Mouse (Mus musculus) heart, embryonic 14.5 days (tissue): Measurements from ENCODE around the gene Apba3. TPM values are rescaled to one million over a fixed set of nuclear protein-coding genes. Genes with fewer than 3 reads are reported as not detected.
A peak's percentile ranks its signal among the peaks of the same experiment; 100 is the strongest.

Experiments
- ATAC-seq: fragments of 200-750 bp; cut with Nextera tagmentation; 2 replicates; pipeline ENCODE4 v1.8.0; 2017; ENCODE audit warnings: low read depth, moderate TSS enrichment; ENCODE audit not compliant: insufficient number of reproducible peaks, insufficient read depth, low FRiP score
- H3K27ac ChIP-seq, 2 experiments: fragments of 200-500 bp in 1 of 2; fragments of 300-500 bp in 1 of 2; sonication (generic) in 1 of 2; replicated peaks in 1 of 2; 2 replicates each; pipeline ENCODE4 v1.5.1; 2012 to 2014; ENCODE audit warnings: low read depth in 2 of 2, low read length in 2 of 2, control low read depth in 1 of 2, mild to moderate bottlenecking in 1 of 2, mixed read lengths in 1 of 2; ENCODE audit not compliant: control insufficient read depth in 1 of 2, insufficient read depth in 1 of 2
- H3K27me3 ChIP-seq: fragments of 300-500 bp; sonication (generic); 2 replicates; pipeline ENCODE4 v1.6.1; 2014; ENCODE audit warnings: mild to moderate bottlenecking, low read length, control low read depth; ENCODE audit not compliant: control insufficient read depth, insufficient read depth
- H3K36me3 ChIP-seq: fragments of 300-500 bp; sonication (generic); 2 replicates; pipeline ENCODE4 v1.6.1; 2014; ENCODE audit warnings: mild to moderate bottlenecking, control low read depth, low read length, mixed read lengths; ENCODE audit not compliant: control insufficient read depth, insufficient read depth
- H3K4me1 ChIP-seq, 2 experiments: fragments of 200-500 bp in 1 of 2; fragments of 300-500 bp in 1 of 2; sonication (generic) in 1 of 2; 2 replicates each; pipeline ENCODE4 v1.6.1; 2012 to 2014; ENCODE audit warnings: low read length in 2 of 2, control low read depth in 1 of 2, mixed read lengths in 1 of 2; ENCODE audit not compliant: control insufficient read depth in 2 of 2, insufficient read depth in 2 of 2
- H3K4me2 ChIP-seq: fragments of 300-500 bp; sonication (generic); 2 replicates; pipeline ENCODE4 v1.6.1; 2014; ENCODE audit warnings: mild to moderate bottlenecking, low read length
- H3K4me3 ChIP-seq, 2 experiments: fragments of 200-500 bp in 1 of 2; fragments of 300-500 bp in 1 of 2; sonication (generic) in 1 of 2; 2 replicates each; pipeline ENCODE4 v1.5.1; 2012 to 2014; ENCODE audit warnings: low read length in 2 of 2, mild to moderate bottlenecking in 2 of 2, control low read depth in 1 of 2, low read depth in 1 of 2, moderate library complexity in 1 of 2; ENCODE audit not compliant: control insufficient read depth in 1 of 2, insufficient read depth in 1 of 2
- H3K9ac ChIP-seq: fragments of 300-500 bp; sonication (generic); 2 replicates; pipeline ENCODE4 v1.6.1; 2014; ENCODE audit warnings: mild to moderate bottlenecking, low read length
- H3K9me3 ChIP-seq: fragments of 300-500 bp; sonication (generic); 2 replicates; pipeline ENCODE4 v1.6.1; 2016; ENCODE audit warnings: low read length, control low read depth; ENCODE audit not compliant: control insufficient read depth
- WGBS: fragments of 180-500 bp; shearing (Covaris S2); extraction: QIAGEN DNeasy Blood & Tissue Kit; methylation state at CpG from one replicate; pipeline ENCODE4 v1.1.7; 2014; 5-methylcytosine and 5-hydroxymethylcytosine counted together
- polyA plus RNA-seq: library from polyadenylated mRNA; unstranded; fragments of >200 nt; fragmentation: Nextera tagmentation; extraction: Ambion mirVana; gene quantifications from 2 replicates; pipeline ENCODE4 v1.2.1, GENCODE M21; 2014

Gene Apba3
- polyA plus RNA-seq, 1 experiment from 2014 or later, result 38.8 TPM

DNA sequence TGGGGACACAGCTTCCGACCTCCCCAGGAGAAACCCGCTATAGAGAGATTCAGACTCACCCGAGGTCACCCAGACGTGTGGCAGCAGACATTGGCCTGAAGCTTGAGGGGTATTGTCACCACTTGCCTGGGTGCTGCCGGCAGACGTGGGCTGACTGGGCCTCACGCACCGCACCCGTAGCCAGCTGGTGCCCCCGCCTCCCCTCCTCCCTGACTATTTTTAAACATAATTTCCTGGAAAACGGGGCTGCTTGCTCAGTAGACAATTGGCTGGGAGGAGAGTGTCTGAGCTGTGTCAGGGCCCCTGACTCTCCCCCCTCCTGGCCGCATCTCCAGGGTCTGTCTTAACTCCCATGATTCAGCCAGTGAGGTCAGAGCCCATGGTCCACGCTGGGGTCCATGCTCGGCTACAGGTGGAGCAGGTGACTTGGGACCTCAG lies 36.0 kb downstream of the Apba3 start:
- Histone ChIP-seq H3K27me3 (no peaks in the 10 kb centered on the region), H3K9ac (peak overlapping the region; percentile 55), H3K36me3 (peaks cover 23% of the 10 kb centered on the region), H3K4me1 (peaks cover 42 to 63% of the 10 kb centered on the region in 2 experiments), H3K27ac (peak overlapping the region; percentile 8 to 74), H3K9me3 (no peaks in the 10 kb centered on the region), H3K4me3 (no peak overlapping the region), H3K4me2 (peak overlapping the region; percentile 48)
- 7% methylated on average over 14 of the region's 14 CpGs for WGBS
- 0 out of 2 replicates have a peak, but pooled peaks have one; percentile 19 for ATAC-seq

DNA sequence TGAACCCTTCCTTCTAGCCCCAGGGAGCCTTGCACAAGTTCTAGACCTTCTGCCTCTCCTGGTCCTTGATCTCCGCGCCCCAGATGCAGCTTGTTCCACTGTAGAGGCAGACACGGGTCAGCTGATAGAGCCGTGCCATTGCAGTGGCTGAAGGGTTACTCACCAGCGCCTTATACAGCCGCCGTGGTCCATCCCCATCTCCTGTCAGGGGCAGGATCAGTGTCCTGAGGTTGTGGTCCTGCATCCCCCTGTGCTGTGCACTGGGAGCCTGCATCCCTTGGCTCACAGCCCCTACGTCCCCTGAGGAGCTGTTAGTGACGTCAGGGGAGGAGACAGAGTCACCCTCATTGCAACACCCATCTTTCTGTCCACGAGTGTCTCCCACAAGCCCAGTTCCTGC lies 36.5 kb downstream of the Apba3 start:
- WGBS, result 49% methylated on average over 10 of the region's 10 CpGs
- H3K27ac ChIP-seq, result peak overlapping the region; percentile 3 to 74; a peak in 3 of 4 replicates
- H3K4me3 ChIP-seq, result no peak overlapping the region
- H3K9ac ChIP-seq, result peak overlapping the region; percentile 55
- H3K36me3 ChIP-seq, result peaks cover 28% of the 10 kb centered on the region
- peaks cover 37 to 59% of the 10 kb centered on the region in 2 experiments for H3K4me1 ChIP-seq
- H3K4me2 ChIP-seq, result peak overlapping the region; percentile 48
- H3K9me3 ChIP-seq, result no peaks in the 10 kb centered on the region
- no peak for ATAC-seq
- no peaks in the 10 kb centered on the region for H3K27me3 ChIP-seq

- Histone ChIP-seq H3K4me2 (no peak overlapping the region), H3K27ac (no peak overlapping the region), H3K4me1 (peaks cover 36 to 58% of the 10 kb centered on the region in 2 experiments), H3K27me3 (no peaks in the 10 kb centered on the region), H3K36me3 (peaks cover 33% of the 10 kb centered on the region), H3K9ac (no peak overlapping the region), H3K4me3 (no peak overlapping the region), H3K9me3 (no peaks in the 10 kb centered on the region)
- 74% methylated on average over 7 of the region's 7 CpGs for WGBS
- ATAC-seq, result no peak
These were observed 37.0 kb downstream of the Apba3 start for GRCm38 (mm10) chr10:81303761-81304160.

DNA sequence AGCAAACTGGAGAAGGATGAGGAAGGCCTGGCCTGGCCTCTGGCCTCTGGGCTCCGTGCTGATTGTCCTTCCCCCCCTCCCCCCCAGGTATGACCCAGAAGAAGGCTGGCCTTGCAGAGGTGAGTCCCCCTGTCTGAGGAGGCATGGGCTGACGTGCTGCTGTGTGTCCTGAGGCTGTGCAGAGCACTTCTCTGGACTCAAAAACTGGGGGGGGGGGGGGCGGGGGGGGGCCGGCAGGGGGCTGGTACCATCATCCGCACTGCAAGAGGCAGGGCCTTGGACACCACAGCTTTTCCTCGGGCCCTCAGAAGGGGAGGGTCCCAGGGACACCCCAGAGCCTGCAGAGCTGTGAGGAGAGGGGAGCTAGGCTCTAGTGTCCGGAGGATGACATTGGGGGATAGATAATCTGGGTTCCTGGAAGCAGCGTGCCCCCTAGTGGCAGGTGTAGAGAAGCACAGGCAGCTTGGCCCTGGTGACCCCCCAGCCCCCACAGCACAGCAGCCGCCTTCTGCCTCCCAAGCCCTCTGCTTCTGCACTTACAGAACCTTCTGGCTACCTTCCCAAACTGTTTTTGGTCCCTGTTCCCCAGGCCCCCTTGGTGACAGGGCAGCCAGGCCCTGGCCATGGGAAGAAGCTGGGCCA lies 38.0 kb downstream of the Apba3 start:
- ATAC-seq, result no peak
- no peaks in the 10 kb centered on the region for H3K9me3 ChIP-seq

DNA sequence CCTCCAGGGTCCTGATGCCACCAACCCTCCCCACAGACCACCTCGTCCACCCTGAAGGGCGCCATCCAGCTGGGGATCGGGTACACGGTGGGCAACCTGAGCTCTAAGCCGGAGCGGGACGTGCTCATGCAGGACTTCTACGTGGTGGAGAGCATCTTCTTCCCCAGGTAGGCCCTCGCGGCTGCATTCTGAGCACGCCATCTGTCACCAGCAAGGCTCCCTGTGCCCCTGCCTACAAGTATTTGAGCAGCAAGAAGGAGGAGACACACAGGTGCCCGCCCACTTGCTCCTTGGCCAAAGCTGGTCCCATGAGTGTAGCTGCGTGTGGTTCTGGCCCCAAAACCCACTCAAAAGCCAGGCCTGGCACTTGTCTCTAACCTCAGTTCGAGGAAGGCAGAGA lies 38.9 kb downstream of the Apba3 start:
- no peak overlapping the region for H3K9ac ChIP-seq
- H3K27me3 ChIP-seq, result no peaks in the 10 kb centered on the region
- no peak overlapping the region for H3K4me2 ChIP-seq
- 95% methylated on average over 14 of the region's 14 CpGs for WGBS
- H3K36me3 ChIP-seq, result peaks cover 52% of the 10 kb centered on the region
- no peak overlapping the region for H3K27ac ChIP-seq
- peaks cover 22 to 41% of the 10 kb centered on the region in 2 experiments for H3K4me1 ChIP-seq
- no peak overlapping the region for H3K4me3 ChIP-seq
- no peak for ATAC-seq
- no peaks in the 10 kb centered on the region for H3K9me3 ChIP-seq

More for the DNA sequence above, 38.0 kb downstream of the Apba3 start:
- H3K27ac ChIP-seq, result no peak overlapping the region
- peaks cover 43% of the 10 kb centered on the region for H3K36me3 ChIP-seq
- WGBS, result 16% methylated on average over 6 of the region's 9 CpGs
- no peak overlapping the region for H3K9ac ChIP-seq
- no peak overlapping the region for H3K4me3 ChIP-seq
- peaks cover 30 to 50% of the 10 kb centered on the region in 2 experiments for H3K4me1 ChIP-seq
- no peaks in the 10 kb centered on the region for H3K27me3 ChIP-seq
- H3K4me2 ChIP-seq, result no peak overlapping the region

DNA sequence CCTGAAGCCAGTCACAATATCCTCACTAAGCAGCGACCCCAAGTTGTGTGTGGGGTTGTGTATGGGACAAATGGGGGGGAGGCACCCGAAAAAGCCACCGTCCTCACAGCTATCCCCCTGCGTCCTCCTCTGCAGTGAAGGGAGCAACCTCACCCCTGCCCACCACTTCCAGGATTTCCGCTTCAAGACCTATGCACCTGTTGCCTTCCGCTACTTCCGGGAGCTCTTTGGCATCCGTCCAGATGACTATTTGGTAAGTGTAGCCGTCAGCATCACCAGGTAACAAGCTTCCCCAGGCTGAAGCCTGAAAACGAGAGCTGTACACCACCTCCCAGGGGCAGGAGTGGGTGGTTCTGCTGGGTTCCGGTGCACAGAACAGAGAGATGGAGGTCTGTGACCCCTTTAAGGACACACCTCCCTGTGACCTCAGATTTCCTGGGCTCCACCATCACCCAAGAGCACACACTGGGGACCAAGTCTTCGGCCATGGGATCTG lies 39.5 kb downstream of the Apba3 start:
- no peaks in the 10 kb centered on the region for H3K27me3 ChIP-seq
- peaks cover 18 to 36% of the 10 kb centered on the region in 2 experiments for H3K4me1 ChIP-seq
- no peaks in the 10 kb centered on the region for H3K9me3 ChIP-seq
- no peak overlapping the region for H3K27ac ChIP-seq
- no peak overlapping the region for H3K4me2 ChIP-seq
- 93% methylated on average over 12 of the region's 12 CpGs for WGBS
- H3K9ac ChIP-seq, result no peak overlapping the region
- no peak overlapping the region for H3K4me3 ChIP-seq
- peaks cover 58% of the 10 kb centered on the region for H3K36me3 ChIP-seq
- ATAC-seq, result no peak

DNA sequence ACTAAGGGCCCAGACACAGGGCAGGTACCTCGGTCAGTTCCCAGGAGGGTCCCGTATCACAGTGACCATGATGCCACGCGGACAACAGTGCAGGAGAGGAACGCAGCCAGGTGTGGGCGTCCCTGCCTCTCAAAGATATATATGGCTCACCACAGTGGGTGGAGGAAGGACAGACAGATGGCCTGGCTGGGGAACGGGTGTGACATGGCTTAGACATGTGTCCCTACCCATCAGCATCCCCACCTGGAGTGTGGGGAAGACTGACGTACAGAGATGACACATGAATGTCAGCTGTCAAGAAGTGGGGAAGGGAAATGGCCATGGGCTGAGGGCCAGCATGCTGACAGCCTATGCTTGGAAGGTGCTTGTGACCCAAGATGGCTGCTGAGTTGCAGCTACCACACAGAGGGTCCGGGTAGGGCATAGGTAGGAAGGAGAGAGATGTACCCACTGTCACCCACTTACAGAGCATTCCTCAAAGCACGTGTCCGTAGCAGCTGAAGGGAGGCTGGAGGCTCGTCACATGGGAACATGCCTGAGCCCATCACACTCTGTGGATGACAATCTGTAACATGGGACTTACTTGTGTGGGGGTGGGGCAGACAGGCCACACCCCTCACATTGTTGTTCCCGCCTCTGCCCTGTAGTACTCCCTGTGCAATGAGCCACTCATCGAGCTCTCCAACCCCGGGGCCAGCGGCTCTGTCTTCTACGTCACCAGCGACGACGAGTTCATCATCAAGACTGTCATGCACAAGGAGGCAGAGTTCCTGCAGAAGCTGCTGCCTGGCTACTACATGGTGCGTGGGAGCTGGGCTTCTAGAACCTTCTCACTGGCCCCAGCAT lies 40.3 kb downstream of the Apba3 start:
- peaks cover 14 to 30% of the 10 kb centered on the region in 2 experiments for H3K4me1 ChIP-seq
- H3K9ac ChIP-seq, result no peak overlapping the region
- WGBS, result 91% methylated on average over 21 of the region's 21 CpGs
- no peak overlapping the region for H3K27ac ChIP-seq
- H3K36me3 ChIP-seq, result peaks cover 66% of the 10 kb centered on the region
- no peak overlapping the region for H3K4me3 ChIP-seq
- no peak overlapping the region for H3K4me2 ChIP-seq
- H3K9me3 ChIP-seq, result no peaks in the 10 kb centered on the region
- ATAC-seq, result no peak
- H3K27me3 ChIP-seq, result no peaks in the 10 kb centered on the region
